Mouse (Mus musculus) cerebellum, adult 11 months (tissue): ENCODE measurements at regions not wholly inside any gene's neighbourhood (a gene's known extent, or its start where the extent isn't known, plus 50 kb on each side); places are given as distances from the start of the nearest gene placed in this dataset.

Experiments
- DNase-seq: peaks from one replicate; pipeline ENCODE4 v3.0.0; 2022

DNA sequence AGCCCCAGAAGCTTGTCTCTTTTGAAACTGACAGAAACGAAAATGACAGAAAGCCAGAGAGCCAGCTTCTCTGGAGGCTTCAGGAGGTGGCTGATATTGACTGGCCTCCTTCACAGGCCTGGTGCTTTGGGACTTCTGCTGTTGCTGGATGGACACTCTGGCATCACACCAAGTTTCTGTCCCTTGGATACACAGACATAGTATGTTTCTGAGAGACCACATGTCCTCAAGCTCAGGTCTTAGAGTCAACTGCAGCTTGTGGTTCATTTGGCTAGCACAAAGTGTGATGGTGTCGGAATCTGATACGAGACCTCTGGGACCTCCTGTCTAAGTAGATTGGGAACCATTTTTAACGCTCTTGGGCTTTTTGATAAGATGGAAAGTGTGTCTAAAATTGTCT, 502.0 kb downstream of the Sqor start:
- no peak for DNase-seq

DNA sequence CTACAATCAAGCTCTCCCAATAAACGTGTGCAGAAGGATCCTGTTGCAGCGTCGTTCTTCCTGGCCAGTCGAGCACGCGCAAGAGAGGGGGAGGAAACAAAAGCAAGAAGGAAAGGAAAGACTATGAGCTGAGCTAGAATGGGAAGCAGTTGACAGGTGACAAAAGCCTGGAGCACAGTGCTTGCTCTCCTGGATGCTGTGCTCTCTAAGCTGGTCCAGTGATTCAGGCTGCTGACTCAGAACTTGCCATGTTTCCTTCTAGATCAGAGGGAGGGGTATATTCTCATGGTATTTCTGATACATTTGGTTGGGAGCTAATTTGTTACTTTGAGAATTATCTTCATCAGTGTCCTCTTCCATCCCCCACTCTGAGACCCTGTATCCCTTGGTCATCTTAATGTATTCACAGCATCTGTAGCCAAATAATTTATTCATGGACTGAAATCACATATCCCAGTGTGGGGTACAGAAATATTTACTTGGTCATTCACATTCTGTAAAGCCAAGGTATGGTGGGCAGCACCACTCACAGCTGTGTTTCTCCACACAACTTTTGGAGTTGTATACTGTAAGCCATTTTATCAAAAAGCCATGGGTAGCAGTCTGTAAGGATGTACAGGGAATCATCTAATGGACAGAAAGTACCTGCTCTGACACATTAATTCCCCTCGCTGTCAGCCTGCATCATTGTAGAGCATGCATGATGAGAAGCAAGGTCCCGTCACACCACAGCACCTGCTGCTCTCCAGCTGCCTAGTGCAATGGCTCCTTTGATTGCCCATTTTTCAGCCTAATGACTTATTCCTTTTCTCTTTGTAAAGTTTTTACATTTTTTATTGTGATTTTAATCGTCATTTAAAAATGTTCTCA, 510.1 kb downstream of the Sqor start:
- DNase-seq, result no peak

DNA sequence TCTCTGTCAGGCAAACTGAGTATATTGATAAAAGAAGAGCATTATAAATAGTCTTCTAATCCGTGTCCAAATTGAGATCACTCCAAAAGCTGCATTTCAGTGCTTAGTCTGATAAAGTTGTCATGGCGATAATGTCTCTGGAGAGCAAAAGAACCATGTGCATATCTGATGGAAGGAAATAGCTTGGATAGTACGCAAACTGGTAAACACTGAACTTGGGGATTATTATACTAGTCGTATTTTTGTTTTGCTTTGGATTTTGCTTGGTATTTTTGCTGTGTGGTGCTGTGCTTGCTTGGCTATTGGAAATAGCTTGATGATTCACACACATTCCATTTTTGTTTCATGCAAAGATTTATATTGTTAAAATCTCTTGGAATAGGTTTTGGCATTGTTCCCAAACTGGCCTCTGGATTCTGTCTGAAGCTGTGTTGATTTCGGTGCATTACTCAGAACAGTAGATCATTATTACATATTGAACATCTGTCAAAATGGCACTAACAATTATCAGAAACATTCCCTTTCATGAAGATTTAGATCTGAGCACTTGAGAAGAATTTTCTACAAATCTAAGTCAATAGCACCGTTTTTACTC, 510.8 kb downstream of the Sqor start:
- no peak for DNase-seq

DNA sequence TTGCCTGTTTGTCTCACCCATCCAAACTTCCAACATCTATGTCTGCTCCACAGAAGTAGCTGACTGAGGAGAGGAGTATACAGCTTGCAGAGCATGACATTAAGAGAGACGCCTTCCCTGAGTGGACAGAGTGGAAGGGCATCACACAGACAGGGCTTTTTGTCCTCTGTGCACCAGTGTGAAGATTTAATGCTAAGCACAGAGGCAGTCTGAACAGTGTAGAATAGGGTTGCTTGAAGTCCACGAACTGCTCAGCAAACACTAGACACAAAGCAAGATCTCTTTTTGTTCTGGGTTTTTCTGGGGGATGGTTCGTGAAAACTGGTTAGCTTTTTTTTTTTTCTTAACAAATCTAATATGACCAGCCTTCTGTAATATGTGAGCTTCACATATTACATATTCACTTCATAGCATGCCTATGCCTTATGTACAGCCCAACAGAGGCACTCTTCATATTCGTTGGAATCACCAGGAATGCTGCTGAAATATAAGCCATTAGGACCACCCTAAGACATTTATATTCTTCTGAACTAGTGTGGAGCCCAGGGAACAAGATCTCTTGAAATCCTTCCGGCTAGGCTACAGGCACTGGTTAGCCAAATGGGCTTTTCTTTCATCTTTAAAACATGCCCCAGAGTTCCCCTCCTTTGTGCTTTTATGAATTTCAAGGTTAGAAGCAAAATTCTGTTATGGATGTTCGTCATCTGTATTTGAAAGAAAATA, 546.7 kb downstream of the Sqor start:
- no peak for DNase-seq

DNA sequence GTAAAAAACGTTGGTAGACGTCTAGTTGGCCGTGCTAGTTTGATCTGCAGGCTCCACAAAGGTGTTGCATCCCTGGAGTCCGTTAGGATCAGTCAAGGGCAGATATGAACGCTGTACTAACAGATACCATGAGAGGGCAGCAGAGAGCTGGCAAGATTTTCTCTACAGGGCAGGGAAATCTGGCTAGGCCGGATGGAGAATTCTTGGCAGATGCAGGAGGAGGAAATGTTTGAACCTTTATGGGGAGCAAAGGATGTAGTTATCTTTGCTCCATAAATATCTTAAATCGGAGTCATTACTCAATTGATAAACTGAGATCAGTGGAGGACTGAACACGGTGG, 547.2 kb downstream of the Sqor start:
- DNase-seq, result peak; percentile 54

DNA sequence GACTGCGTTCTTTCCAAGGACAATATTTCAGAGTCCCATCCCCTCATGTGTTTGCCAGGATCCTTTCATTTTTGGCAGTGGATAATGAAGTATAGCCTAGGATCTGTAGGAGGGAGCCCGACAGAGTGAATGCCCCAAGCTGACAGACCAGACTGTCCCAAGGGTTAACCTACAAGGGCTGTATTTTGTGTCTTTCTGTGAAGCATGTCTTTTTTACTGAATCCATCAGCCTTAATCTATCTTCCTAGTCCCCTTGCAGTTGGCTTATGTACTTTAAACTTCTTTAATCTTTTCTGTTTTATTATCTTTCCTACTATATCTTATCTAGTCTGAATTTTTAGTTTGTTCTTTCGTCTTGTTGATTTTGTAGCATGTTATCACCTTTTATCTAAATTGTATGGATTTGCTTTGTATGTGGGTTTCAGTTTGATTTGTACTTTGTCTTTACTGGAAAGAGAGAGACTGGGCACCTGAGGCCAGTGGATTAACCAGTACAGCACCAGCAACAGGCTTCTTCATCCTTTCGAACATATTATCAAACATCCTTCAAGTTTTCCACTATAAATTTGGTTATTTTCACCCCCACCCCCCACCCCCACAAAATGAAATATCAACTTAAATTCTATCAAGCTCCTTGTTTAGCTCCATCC, 555.5 kb downstream of the Sqor start:
- DNase-seq, result no peak

DNA sequence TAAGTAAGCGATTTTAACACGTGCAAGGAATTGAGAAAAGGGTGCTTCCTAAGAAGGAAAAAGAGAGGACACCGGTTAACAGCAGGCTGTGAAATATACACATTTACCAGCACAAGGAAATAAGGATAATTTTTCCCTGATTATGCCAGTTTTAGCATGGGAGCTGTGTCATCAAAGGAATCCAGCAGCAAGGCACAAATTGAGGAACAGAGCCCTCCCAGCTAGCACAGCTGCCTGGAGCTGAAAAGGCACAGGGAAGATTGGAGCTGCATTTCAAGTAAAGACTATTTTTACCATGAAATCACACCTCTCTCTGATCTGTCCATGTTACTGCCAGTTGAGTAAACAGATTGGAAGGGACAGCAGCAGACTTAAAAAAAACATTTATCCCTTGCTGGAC, 558.7 kb downstream of the Sqor start:
- no peak for DNase-seq

DNA sequence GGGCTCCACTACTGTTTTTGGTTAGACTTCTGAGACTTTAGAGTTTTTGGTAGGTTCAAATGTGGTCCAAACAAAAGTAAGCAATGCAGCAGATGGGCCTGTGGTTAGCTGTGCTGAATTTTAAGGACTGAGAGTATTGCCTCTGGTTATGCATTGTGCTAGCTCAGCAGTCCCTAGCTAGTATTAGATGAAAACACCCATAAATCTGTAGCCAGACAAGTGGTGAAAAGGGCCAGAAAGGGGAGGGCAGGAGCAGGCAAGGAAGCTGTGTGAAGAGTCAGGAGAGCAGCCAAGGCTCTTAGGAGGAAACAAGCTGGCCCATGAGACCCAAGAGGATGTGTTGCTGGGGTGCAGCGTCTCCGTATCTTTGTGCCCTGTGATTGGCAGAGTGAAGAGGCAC, 559.9 kb downstream of the Sqor start:
- DNase-seq, result no peak

DNA sequence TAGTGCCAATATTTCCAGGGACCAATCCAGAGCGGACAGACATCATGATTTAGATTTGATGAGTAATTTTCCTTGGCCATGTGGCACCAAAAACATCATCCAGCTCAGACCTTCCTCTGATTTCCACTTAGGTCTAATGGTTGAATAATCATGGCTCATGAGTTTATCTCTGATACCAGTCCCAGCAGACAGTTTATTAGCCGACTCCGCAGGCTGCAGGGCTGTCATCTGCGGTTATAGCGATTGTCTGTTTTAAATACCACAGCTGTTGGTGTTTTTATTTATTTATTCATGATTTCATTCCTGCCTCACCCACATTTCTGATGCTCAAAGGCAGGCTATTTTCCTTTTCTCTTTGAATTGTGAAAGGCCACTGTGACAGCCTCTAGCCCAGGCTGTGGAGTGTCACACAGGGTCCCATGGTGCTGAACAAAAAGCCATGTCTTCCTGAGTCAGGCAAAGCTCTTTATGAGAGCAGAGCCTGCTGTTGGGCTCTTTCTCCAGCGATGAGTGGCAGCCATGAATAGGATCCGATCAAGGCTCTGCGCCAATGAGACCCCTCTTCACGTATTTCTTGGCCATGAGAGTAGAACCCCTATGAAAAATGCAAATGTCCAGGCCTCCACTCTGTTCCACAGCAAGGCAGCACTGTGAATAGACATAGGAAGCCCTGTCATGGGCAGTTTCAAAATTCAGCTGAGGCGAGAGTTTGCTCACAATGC, 584.7 kb downstream of the Sqor start:
- no peak for DNase-seq

DNA sequence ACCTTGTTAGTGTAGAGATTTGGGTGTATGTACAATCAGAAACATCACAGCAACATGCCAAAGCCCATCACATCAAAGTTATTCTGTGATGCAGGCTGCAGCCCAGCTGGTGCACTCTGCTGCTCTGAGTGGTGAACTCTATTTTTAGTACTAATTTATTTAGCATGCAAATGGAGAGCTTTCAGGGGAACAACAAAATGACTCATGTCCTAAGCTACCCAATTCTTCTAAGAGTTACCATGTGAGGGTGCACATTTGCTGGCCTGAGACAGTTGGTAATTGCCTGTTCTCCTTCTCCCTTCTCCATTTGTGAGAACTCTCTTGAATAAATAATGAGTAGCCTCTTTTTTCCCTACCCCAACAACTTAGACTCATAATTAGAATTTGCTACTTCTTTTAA, 599.2 kb downstream of the Sqor start:
- DNase-seq, result no peak

DNA sequence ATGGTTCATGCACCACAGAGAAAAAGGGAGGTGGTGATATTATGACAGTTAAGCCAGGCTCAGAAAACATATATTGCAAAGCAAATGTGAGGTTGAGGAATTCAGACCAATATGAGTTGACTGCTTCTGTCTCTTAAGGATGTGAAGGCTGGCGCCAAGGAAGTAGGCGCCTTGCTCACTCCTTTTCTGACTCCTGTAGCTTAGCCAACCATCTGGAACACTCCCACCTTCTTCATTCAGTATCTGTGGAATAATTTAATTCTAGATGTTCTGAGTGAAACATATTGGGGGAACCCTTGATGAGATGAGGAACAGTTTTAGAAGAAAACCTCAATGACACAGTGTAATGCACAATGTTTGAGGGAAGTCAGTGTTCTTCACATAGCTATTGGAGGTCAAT, 601.5 kb downstream of the Sqor start:
- DNase-seq, result no peak

DNA sequence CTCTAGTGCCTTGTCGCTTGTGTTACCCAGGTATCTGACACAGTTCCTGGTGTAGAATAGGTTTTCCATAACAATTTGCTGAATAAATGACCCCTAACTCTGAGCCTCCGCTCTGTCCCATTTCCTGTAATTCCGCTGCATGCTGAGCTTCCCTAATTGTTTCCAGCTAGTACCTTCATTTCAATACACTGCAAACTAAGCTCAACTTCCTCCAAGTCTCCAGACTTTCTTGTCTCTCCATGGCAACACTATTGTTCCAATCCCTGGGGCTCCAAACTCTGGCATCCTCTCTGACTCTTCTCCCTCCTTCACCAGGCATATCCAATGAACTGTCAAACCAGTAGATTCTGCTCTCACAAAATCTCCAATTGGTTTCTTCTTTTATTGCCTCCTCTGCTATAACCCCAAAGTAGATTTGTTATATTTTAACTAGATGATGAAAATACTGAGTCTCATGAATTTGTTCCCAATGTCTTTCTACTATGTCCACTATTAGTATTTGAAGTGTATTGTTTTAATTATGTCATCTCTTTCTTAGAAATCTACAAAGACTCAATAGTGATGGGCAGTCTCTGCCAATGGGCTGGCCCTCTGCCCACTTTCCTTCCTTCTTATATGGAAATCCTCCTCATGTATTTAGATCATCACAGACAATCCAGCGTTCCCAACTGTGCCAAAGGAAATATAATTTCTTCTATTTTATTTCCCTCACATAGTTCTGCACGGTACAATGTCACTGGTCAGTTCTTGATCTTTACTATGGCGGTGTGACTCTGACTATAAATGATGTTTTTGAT, 620.8 kb downstream of the Sqor start:
- no peak for DNase-seq

DNA sequence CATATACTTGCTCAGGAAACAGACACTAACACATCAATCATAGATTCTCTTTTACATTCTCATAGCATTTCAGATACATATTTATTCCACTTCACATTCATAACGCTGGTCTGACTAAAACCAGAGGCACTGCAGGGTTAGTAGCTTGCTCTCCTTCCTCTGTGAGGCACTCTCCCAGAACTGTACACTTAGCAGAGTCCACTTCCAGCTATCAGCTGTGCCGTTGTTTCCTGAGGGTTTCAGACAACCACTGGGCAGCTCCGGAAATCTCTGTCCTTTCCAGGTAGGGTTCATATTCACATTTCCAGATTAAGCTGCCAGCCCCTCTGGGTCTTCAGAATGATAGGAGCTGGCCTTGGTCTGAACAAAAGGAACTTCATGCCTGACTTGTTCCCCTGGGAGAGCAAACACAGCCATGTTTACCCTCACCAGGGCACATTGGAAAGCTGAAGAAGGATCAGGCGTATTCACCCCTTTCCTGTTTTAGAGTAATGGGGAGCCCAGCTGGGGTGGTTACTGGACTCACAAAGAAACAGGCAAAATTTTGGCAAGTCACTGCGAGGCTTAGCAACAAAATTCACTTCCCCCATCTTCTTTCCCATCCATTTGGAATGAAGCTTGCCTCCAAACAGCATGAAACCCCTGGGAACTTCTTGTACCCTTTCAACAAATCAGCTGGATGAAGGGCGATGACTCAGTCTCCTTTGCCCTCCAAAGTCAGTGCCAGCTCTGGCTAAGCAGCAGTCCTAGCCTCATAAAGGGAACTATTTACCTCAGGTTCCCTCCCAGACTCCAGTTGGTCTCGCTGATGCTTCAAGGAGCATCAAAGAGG, 622.0 kb downstream of the Sqor start:
- peak; percentile 6 for DNase-seq

DNA sequence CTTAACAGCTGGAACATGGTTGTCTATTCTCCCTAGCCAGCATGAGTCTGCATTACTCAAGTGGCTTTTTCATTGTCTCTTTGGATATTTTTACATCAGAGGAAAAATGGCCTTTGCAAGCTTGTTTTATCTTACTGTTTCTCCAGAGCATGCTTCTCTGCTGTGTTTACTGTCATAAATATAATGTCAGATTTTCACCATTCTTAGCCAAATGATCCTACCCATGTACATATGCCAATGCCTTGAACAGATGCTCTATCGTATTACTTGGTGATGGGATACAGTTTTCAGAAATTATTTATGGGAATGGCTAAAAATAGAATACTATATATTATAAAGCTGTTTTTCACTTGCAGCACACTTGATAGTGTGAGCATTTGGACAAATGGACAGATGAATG, 625.9 kb downstream of the Sqor start:
- no peak for DNase-seq

DNA sequence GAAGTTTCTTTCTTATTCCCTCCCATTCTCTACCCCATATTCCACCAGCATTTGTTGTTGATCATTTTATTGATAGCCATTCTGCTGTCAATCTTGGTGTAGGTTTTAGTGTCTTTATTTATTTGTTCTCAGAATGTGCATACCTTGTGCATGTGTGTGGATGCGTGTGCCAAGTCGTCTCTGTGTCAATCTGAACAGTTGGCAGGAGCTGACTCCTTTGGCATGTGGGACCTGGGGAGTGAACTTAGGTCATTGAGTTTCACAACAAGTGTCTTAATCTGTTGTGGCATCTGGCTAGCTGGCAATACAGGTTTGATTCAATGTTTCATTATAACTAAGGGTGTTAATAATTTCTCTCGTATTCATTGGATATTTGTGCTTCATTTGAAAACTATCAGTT, 629.3 kb downstream of the Sqor start:
- no peak for DNase-seq

DNA sequence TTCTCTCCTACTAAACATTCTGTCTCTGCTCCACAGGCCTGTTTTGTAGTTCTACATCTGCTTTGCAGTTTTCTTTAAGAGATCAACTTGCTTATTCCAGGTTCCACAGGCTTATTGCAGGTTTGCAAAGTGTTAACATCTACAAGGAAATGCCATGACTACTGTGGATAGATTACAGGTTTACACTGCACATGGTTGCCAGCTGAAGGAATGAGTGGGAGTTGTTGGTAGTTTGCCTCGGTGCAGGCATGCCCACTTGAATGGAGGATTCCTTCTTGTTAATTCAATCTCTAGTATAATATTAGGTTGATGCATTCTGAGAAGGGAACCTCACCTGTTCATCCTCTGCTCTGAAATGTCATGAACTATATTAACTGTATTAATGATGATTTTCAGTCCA, 632.5 kb downstream of the Sqor start:
- no peak for DNase-seq

DNA sequence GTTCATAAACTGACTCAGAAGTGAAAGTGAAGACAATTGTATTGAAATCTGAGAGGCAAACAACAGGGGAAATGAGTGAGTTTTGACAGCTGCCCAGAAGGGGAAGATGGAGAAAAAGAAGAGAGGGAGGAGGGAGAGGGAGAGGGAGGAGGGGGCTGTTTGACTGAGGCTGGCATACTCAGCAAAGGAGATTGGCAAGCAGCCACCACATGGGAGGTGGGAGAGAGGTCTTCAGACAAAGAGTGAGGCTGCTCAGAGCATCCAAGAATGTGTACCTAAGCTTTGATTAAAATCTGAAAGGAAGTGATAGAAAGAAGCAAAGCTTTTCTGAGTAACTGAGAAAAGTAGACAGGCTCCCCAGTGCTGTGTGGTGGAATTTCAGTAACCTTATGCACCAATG, 636.0 kb downstream of the Sqor start:
- DNase-seq, result no peak

DNA sequence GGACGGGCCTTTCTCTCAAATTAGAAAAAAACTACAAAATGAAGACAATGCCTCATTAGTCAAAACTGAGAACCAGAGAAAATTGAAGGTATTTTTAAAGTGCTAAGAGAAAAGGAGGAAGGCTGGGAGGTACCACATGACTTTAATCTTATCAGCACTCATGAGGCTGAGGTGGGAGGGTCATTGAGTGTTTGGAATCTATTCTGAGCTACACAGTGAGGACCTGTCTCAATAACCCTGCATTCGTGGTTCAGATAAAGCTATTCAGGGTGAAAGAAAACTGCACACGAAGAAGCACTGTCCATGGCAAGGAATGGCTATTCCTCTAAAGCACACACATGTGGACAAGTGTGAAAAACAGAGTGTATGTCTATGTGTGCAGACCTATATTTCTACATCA, 644.0 kb downstream of the Sqor start:
- DNase-seq, result no peak

DNA sequence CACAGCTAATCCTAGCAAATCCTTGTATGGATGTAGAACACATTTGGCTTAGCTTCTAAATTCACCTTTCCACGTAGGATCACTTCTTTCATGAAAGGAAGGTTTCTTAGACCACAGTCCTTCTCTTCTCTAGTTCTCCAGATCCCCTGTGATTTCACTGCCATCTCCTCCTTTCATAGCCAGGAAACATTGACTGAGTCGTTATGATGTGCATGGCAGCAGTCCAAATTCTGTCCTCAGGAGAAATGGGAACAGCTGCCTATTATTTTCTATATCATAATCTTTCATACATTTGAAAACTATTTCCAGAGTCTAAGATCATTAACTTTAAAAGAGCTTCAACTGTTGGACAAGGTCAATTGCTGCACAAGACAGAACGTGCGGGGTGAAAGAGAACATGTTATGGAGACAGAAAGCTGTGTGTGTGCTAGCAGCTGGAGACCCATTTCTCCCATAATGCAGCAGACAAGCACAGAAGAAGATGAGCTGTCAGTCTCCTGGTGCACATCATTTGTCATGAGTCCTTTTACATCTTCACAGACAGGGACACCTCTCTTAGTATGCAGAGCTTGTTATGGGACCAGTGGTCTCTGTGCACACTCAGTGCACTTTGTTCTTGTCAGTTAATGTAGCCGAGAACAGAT, 631.6 kb upstream of the Sema6d start:
- no peak for DNase-seq

DNA sequence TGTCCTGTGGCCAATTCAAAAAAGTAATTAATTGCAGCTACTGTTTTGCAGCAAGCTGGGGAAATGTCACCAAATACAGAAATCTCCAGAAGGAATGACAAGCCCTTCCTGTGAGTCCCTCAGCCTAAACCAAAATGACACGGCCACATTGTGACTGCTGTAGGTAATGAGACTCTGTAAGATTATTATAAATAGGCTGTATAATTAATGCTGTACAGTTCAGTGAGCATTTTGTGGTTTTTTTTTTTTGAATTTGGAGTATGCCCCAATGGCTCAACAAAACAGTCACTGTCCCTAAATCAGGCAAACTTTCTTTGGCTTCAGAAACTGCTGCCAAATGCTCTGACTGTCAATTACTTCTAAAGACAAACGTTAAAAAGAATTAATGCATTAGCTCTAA, 615.9 kb upstream of the Sema6d start:
- no peak for DNase-seq

DNA sequence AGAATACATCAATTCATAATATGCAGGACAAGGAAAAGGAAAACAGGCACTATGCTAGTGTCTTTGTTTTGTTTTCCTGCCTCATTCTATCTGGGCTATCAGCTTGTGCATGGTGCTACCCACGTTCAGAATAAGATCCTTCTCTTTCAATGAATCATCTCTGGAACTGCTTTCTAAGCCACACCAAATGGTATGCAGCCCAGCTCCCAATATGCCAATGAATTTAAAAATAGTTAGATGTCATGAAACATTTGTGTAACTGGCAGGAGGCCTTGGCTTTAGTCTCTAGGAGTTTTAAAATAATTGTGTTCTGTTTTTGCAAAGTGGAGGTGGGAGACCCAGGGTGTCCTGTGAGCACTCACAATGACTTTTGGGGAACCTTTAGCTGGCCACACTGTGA, 603.1 kb upstream of the Sema6d start:
- DNase-seq, result no peak
